Mouse (Mus musculus) left cerebral cortex, postnatal 36 days (tissue): Measurements from ENCODE around the gene Hcls1. TPM values are rescaled to one million over a fixed set of nuclear protein-coding genes. Genes with fewer than 3 reads are reported as not detected.

Experiments
- DNase-seq, 2 experiments: peaks; one replicate each; pipeline ENCODE4 v3.0.0; 2021 to 2022; ENCODE audit warnings: low spot score in 2 of 2, mixed read lengths in 1 of 2
- intact Hi-C: fragments of 180-260 bp; cut with DNase I; formaldehyde crosslinking; loops from one replicate; pipeline ENCODE4 v1.15.1; 2025
- total RNA-seq, 2 experiments: library from RNA; stranded (reverse); gene quantifications; 2 replicates each; pipeline ENCODE4 v1.2.3; 2021

The Hcls1 gene
- 1 to 10 TPM; 3.9 TPM for total RNA-seq

GRCm38 (mm10) chr16:36934841-36935620, at the start of gene Hcls1:
Hcls1 (plus strand) TSS chr16:36934983.
- intact Hi-C loops = no loop called here
- DNase-seq = no peak

DNA sequence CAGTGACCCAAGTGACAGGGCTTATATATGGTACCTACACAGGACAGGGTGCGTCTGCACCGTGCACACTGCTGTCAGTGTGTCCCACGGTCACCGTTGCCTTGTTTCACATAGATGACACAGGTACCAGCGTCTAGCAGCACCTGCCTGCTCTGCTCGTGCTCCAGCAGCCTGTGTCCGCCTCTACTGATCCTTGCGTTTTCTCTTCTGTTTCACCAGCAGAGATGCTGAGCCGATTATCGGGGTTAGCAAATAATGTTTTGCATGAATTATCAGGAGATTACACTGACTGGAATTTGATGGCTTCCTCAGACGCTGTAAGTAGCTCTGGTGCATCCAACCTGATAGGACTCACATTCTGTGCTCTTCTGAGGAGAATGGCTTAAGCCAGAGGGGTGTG, 48.9 kb upstream of the Hcls1 start:
- DNase-seq = no peak
- intact Hi-C loops = no loop called here

DNA sequence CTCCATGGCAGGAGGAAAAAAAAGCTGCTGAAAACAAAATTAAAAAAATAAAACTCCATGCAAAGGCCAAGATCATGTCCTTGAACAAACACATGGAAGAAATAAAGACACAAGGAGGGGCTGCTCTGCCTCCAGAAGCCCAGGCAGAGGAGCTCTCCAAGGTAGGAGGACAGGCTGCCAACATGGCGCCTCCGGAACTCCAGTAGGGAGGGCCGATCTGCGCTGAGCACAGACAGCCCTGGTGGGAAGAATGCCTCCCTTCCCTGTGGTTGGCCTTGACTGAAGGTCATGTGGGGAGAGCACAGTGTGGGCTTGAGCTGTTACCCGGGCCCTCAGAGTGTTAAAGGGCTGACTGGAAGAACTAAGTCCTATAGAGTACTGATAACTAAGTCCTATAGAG, 47.2 kb upstream of the Hcls1 start:
- intact Hi-C loops = no loop called here

DNA sequence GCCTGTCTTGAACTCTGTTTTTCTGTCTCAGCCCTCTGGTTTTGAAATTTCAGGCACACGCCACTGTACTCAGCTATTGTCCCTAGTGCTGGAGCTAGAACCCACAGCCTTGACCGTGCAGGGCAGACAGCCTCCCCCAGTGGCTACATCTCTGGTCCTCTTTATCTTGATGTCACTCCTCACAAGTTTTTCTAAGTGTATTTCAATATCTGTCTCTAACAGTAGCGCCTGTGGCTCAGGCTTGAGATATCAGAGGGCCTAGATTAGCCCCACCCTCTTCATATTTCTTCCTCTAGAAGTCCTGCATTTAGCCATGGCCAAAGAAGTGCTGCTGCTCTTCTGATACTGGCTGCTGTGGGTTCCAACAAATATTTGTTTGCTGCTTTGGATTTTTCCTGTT, 44.2 kb upstream of the Hcls1 start:
- DNase-seq = no peak
- intact Hi-C loops = no loop called here

More for the DNA sequence above, 47.2 kb upstream of the Hcls1 start:
- no peak for DNase-seq

- intact Hi-C loops = no loop called here
- DNase-seq = no peak
These were observed 43.4 kb upstream of the Hcls1 start for GRCm38 (mm10) chr16:36891415-36891814.

DNA sequence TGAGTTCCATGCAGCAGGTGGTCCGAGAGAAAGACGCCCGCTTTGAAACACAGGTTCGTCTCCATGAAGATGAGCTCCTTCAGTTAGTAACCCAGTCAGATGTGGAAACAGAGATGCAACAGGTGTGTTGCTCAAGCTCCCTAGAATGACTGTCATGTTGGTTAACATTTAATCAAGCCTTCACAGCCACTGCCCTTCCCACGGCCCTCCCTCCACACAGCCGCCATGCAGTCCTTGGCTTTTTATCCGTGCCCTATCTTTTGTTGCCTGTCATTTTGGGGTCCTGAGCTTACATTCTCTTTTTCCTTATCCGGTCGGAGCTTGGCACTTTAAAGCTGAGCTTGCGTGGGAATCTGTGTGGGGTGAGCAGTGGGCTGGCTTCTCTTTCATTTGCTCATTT, 41.5 kb upstream of the Hcls1 start:
- DNase-seq = no peak
- intact Hi-C loops = no loop called here

DNA sequence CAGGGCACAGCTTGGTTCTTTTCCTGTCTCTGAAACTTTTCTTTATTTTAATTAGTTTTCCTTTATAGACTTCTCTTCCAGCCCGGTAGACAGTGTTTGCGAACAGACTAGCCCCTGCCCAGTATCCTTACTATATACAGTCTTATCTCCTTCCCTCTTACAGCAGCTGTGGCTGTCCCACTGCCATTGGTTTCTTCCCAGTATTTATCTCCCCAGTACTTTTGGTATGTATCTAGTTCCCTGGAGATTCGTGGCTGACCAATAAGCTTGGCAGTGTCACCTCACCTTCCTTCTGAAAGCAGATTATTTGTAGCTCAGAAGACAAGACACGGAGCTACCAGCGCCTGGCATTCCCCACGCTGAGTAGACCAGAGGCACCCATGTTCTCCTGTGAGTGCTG, 38.1 kb upstream of the Hcls1 start:
- intact Hi-C loops = no loop called here

GRCm38 (mm10) chr16:36903156-36903555, 31.6 kb upstream of the Hcls1 start:
- no peak for DNase-seq
- intact Hi-C loops = no loop called here

More for the DNA sequence above, 38.1 kb upstream of the Hcls1 start:
- DNase-seq = no peak

- intact Hi-C loops = no loop called here
- DNase-seq = no peak
These were observed 22.9 kb upstream of the Hcls1 start for GRCm38 (mm10) chr16:36911909-36912308.

GRCm38 (mm10) chr16:36912311-36912710, 22.5 kb upstream of the Hcls1 start:
- intact Hi-C loops = no loop called here
- no peak for DNase-seq

DNA sequence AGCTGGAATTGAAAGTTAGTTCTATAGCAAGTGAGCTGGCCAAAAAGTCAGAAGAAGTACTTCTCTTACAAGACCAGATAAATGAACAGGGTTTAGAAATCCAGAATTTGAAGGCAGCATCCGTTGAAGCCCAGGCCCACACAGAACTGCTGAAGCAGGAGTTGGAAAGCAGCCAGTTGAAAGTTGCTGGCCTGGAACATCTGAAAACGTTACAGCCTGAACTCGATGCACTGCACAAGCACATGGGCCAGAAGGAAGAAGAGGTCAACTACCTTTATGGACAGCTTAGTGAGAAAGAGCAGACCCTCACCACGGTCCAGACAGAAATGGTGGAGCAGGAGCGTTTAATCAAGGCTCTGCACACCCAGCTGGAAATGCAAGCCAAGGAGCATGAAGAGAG, 20.6 kb upstream of the Hcls1 start:
- intact Hi-C loops = no loop called here
- no peak for DNase-seq

DNA sequence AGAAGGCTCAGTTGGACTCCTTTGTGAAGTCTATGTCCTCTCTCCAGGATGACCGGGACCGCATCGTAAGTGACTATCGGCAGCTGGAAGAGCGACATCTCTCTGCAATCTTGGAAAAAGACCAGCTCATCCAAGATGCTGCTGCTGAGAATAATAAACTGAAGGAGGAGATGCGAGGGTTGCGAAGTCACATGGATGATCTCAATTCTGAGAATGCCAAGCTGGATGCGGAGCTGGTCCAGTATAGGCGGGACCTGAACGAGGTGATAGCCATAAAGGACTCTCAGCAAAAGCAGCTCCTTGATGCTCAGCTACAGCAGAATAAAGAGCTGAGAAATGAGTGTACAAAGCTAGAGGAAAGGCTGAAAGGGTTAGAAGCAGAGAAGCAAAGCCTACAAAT, 16.3 kb upstream of the Hcls1 start:
- intact Hi-C loops = no loop called here

GRCm38 (mm10) chr16:36920410-36920809, 14.4 kb upstream of the Hcls1 start:
- DNase-seq = no peak
- intact Hi-C loops = loop anchor here (10.0 kb wide), 1 partner anchor 84 kb away; no protein-coding TSS in a partner anchor

More for the DNA sequence above, 16.3 kb upstream of the Hcls1 start:
- DNase-seq = no peak

DNA sequence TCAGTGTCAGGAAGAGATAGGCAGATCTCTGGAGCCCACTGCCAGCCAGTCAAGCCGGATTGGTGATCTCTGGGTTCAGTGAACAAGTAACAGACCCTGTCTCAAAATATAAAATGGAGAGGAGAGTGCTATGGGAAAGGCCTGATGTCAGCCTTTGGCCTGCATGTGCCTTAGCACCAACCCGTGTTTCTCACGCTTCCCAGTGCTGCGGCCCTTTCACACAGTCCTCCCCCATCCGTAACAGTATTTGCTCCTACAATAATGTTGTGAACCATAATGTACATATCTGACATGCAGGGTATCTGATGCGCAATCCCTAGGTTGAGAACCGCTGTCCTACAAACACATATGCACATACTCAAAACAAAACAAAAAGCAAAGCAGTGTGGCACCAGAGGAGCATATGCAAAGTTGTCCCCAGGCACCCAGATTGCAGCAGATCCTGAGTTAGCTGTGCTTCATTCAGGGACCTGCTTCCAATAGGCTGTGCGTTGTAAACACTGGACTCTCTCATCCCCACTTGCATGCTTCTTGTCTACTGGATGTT, 13.6 kb upstream of the Hcls1 start:
- intact Hi-C loops = loop anchor here (10.0 kb wide), 1 partner anchor 84 kb away; no protein-coding TSS in a partner anchor
- DNase-seq = no peak

- intact Hi-C loops = loop anchor here (10.0 kb wide), 1 partner anchor 83 kb away; no protein-coding TSS in a partner anchor
These were observed 12.8 kb upstream of the Hcls1 start for GRCm38 (mm10) chr16:36921980-36922379.

GRCm38 (mm10) chr16:36924312-36924711, 10.5 kb upstream of the Hcls1 start:
- DNase-seq = no peak
- intact Hi-C loops = loop anchor here (10.0 kb wide), 1 partner anchor 80 kb away; no protein-coding TSS in a partner anchor

More at GRCm38 (mm10) chr16:36921980-36922379, 12.8 kb upstream of the Hcls1 start:
- no peak for DNase-seq

GRCm38 (mm10) chr16:36925351-36925750, 9.4 kb upstream of the Hcls1 start:
- DNase-seq = no peak
- intact Hi-C loops = loop anchor here (10.0 kb wide), 1 partner anchor 79 kb away; no protein-coding TSS in a partner anchor

GRCm38 (mm10) chr16:36925797-36926196, 9.0 kb upstream of the Hcls1 start:
- intact Hi-C loops = loop anchor here (10.0 kb wide), 1 partner anchor 79 kb away; no protein-coding TSS in a partner anchor
- no peak for DNase-seq

- DNase-seq = no peak
- intact Hi-C loops = loop anchor here (10.0 kb wide), 1 partner anchor 78 kb away; no protein-coding TSS in a partner anchor
These were observed 8.0 kb upstream of the Hcls1 start for GRCm38 (mm10) chr16:36926514-36927447.
